Comparison of ENCODE assay signal across 10 mouse cellular contexts in the genomic region with DNA sequence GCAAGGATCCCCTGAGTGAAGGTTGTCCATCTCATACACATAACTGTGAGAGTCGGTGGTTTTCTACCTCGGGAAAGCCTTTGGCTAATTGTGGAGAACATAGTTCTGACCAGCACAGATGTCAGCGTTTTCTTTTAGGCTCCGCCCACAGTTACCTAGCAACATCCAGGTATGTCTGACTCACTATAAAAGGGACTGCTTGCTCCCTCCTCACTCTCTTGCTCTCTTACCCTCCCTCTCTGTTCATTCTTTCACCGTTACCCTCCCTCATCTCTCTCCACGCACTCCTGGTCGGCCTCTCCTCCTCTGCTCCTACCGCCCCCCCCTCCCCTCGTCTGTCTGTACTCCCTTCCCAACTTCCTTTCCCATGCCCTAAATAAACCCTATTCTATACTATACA. TPM values are rescaled to one million over a fixed set of nuclear protein-coding genes. Genes with fewer than 3 reads are reported as not detected.
DNase-seq lines count a peak whose midpoint lies in the region; ATAC-seq and TF ChIP-seq lines count a peak whose summit lies in the region.
"Had no signal": no experiment of that assay in that cellular context is flagged by ENCODE, and none has a peak within 500 bp of the region (broad histone marks: within the 10 kb centered on the region; RNA-seq: fewer than 3 reads in every experiment).

No protein-coding gene starts in this region.

- no peak overlapping the region for H3K9ac ChIP-seq in embryonic facial prominence, embryonic 11.5 days (replicated peaks; ENCODE audit: low read length)
- no peak overlapping the region for H3K9ac ChIP-seq in intestine, postnatal 0 days (ENCODE audit: low read depth, low read length)
- H3K9ac ChIP-seq: heart, embryonic 13.5 days; liver, embryonic 14.5 days had no signal

- no peaks in the 10 kb centered on the region for H3K36me3 ChIP-seq in embryonic facial prominence, embryonic 11.5 days (replicated peaks; ENCODE audit: control insufficient read depth, insufficient read depth, low read depth, low read length)
- no peaks in the 10 kb centered on the region for H3K36me3 ChIP-seq in embryonic facial prominence, embryonic 10.5 days (replicated peaks)
- peaks cover 8% of the 10 kb centered on the region; the same call in 1 of the 2 replicates for H3K36me3 ChIP-seq in intestine, postnatal 0 days (ENCODE audit: control insufficient read depth, insufficient read depth)
- H3K36me3 ChIP-seq: heart, embryonic 13.5 days had no signal

- ATAC-seq in embryonic facial prominence, embryonic 11.5 days (replicated peaks; ENCODE audit: insufficient number of reproducible peaks, low FRiP score, low TSS enrichment, low read depth) = 0 out of 2 replicates have a peak, but pooled peaks have one; percentile 21
- peak; percentile 54; the same call in 1 of the 2 replicates for ATAC-seq in intestine, postnatal 0 days

- H3K9me3 ChIP-seq in embryonic facial prominence, embryonic 11.5 days (replicated peaks; ENCODE audit: control insufficient read depth, low read length) = no peaks in the 10 kb centered on the region
- no peaks in the 10 kb centered on the region for H3K9me3 ChIP-seq in embryonic facial prominence, embryonic 10.5 days
- H3K9me3 ChIP-seq in intestine, postnatal 0 days (ENCODE audit: control insufficient read depth) = no peaks in the 10 kb centered on the region
- H3K9me3 ChIP-seq: heart, embryonic 13.5 days had no signal

- intact Hi-C loops in left cerebral cortex, postnatal 36 days (cut with DNase I) = loop anchor here (2.0 kb wide), 1 partner anchor 232 kb away; no protein-coding TSS in a partner anchor
- intact Hi-C loops in left cerebral cortex, postnatal 4 days (cut with DNase I) = loop anchor here (5.0 to 10.0 kb wide), 3 partner anchors 173 to 340 kb away; no protein-coding TSS in a partner anchor

- no peaks in the 10 kb centered on the region for H3K27me3 ChIP-seq in embryonic facial prominence, embryonic 11.5 days (ENCODE audit: control insufficient read depth, insufficient read depth, low read length)
- H3K27me3 ChIP-seq in embryonic facial prominence, embryonic 10.5 days (replicated peaks; ENCODE audit: low read depth, poor library complexity, severe bottlenecking) = no peaks in the 10 kb centered on the region
- H3K27me3 ChIP-seq in intestine, postnatal 0 days (replicated peaks; ENCODE audit: control insufficient read depth, insufficient read depth, low read length) = no peaks in the 10 kb centered on the region
- H3K27me3 ChIP-seq: heart, embryonic 13.5 days had no signal

- H3K4me3 ChIP-seq in embryonic facial prominence, embryonic 11.5 days (ENCODE audit: low read depth, low read length) = no peak overlapping the region
- no peak overlapping the region for H3K4me3 ChIP-seq in embryonic facial prominence, embryonic 10.5 days
- no peak overlapping the region for H3K4me3 ChIP-seq in intestine, postnatal 0 days (ENCODE audit: low read depth, low read length)
- H3K4me3 ChIP-seq: heart, embryonic 13.5 days had no signal

- DNase-seq in embryonic facial prominence, embryonic 11.5 days (ENCODE audit: low spot score) = no peak
- no peak for DNase-seq in embryonic facial prominence, embryonic 10.5 days (ENCODE audit: low spot score)
- DNase-seq in R1 (ENCODE audit: low read depth, low spot score) = peak; percentile 86
- peak; percentile 54 for DNase-seq in lung, postnatal 25 days (ENCODE audit: low spot score)
- no peak for DNase-seq in left cerebral cortex, postnatal 36 days (ENCODE audit: low spot score in 2 of 2)
- DNase-seq in thymus, postnatal 36 days = no peak
- DNase-seq in left cerebral cortex, postnatal 4 days = no peak

- no peak overlapping the region for H3K27ac ChIP-seq in embryonic facial prominence, embryonic 11.5 days (replicated peaks; ENCODE audit: low read depth, low read length)
- H3K27ac ChIP-seq in embryonic facial prominence, embryonic 10.5 days (replicated peaks) = no peak overlapping the region
- H3K27ac ChIP-seq in intestine, postnatal 0 days (ENCODE audit: low read depth, low read length) = no peak overlapping the region
- H3K27ac ChIP-seq: heart, embryonic 13.5 days; liver, embryonic 14.5 days had no signal

- 30% methylated on average over 9 of the region's 9 CpGs for WGBS in embryonic facial prominence, embryonic 11.5 days
- WGBS in embryonic facial prominence, embryonic 10.5 days = 33% methylated on average over 9 of the region's 9 CpGs
- 20% methylated on average over 9 of the region's 9 CpGs for WGBS in intestine, postnatal 0 days

- H3K4me1 ChIP-seq in embryonic facial prominence, embryonic 11.5 days (ENCODE audit: control insufficient read depth, insufficient read depth, low read length) = no peaks in the 10 kb centered on the region
- H3K4me1 ChIP-seq in embryonic facial prominence, embryonic 10.5 days = peaks cover 12% of the 10 kb centered on the region; the same call in 1 of the 2 replicates
- H3K4me1 ChIP-seq in intestine, postnatal 0 days (replicated peaks; ENCODE audit: control insufficient read depth, insufficient read depth, low read length) = no peaks in the 10 kb centered on the region

- H3K4me2 ChIP-seq in embryonic facial prominence, embryonic 11.5 days (ENCODE audit: low read depth, low read length) = no peak overlapping the region
- peak overlapping the region; percentile 54 for H3K4me2 ChIP-seq in intestine, postnatal 0 days (replicated peaks; ENCODE audit: low read depth)
- H3K4me2 ChIP-seq: heart, embryonic 13.5 days had no signal

- no peak for TF ChIP-seq CTCF in intestine, postnatal 0 days (IDR thresholded peaks at IDR 0.05; ENCODE audit: low read depth)

RNA-seq across cellular contexts. Expression of a gene that starts 11.5 kb away (rescaled TPM):
- 0.07 TPM in 1 of 2 replicates, not detected in the other for polyA plus RNA-seq in embryonic facial prominence, embryonic 11.5 days (2014; fragmentation: Nextera tagmentation; extraction: Ambion mirVana)
- 0.11 TPM in 1 of 2 replicates, not detected in the other for polyA plus RNA-seq in embryonic facial prominence, embryonic 10.5 days (2016; fragmentation: Nextera tagmentation; extraction: Ambion mirVana)
- polyA plus RNA-seq in intestine, postnatal 0 days (2015; fragmentation: Nextera tagmentation; extraction: Ambion mirVana) = 6.6 and 7.0 TPM in 2 replicates
- under 1 TPM; 0.15 to 0.18 TPM for total RNA-seq in left cerebral cortex, postnatal 36 days (2021)
- not detected for total RNA-seq in left cerebral cortex, postnatal 4 days (2021)

RNA-seq across cellular contexts. Expression of a gene that starts 51.6 kb away (rescaled TPM):
- polyA plus RNA-seq in embryonic facial prominence, embryonic 11.5 days (2014; fragmentation: Nextera tagmentation; extraction: Ambion mirVana) = 443 and 451 TPM in 2 replicates
- 405 and 415 TPM in 2 replicates for polyA plus RNA-seq in embryonic facial prominence, embryonic 10.5 days (2016; fragmentation: Nextera tagmentation; extraction: Ambion mirVana)
- 702 and 713 TPM in 2 replicates for polyA plus RNA-seq in intestine, postnatal 0 days (2015; fragmentation: Nextera tagmentation; extraction: Ambion mirVana)
- total RNA-seq in left cerebral cortex, postnatal 36 days (2021) = 100 to 1,000 TPM in 1 of 2 experiments, 10 to 100 TPM in 1; 97.6 to 113 TPM
- total RNA-seq in left cerebral cortex, postnatal 4 days (2021) = 100 to 1,000 TPM; 187 to 191 TPM

Comparison
In these comparisons a context has a peak if more than half of its experiments do, and no peak if none do; other contexts are left out.
1. DNase-seq: peak in R1 (single experiment) and lung, postnatal 25 days (single experiment); none in embryonic facial prominence, embryonic 11.5 days (single experiment), embryonic facial prominence, embryonic 10.5 days (single experiment), left cerebral cortex, postnatal 36 days (0 of 2), thymus, postnatal 36 days (0 of 2) and left cerebral cortex, postnatal 4 days (single experiment).